Mouse (Mus musculus) brain, embryonic 14.5 days (tissue): ENCODE measurements around the gene Rrp7a.

Experiments
- CTCF ChIP-seq: fragments of 200-500 bp; IDR thresholded peaks from 2 replicates; pipeline ENCODE4 v1.5.1; 2012; ENCODE audit warnings: inconsistent platforms, mild to moderate bottlenecking, moderate library complexity, borderline replicate concordance; ENCODE audit not compliant: insufficient read depth, insufficient read length; ENCODE audit errors: extremely low read depth
- POLR2A ChIP-seq: fragments of 200-500 bp; IDR thresholded peaks from 2 replicates; pipeline ENCODE4 v1.6.1; 2012; ENCODE audit warnings: mild to moderate bottlenecking, inconsistent platforms, borderline replicate concordance; ENCODE audit not compliant: poor library complexity, insufficient read depth, insufficient read length, severe bottlenecking; ENCODE audit errors: extremely low read depth

DNA sequence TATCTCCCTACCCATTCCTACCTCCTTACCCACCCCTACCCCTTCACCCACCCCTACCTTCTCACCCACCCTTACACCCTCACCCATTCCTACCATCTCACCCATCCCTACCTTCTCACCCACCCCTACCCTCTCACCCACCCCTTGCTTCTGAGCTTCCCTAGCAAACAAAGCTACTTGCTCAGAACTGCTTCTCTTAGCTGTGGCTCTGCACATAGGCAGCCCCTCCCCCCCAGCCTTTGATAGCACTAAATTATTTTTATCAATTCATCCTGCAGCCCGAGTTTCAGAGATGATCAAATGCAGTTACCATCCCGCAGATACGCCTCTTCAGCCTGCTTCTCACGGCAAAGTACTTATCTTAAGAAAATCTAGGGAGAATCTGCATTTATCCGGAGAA, 39.1 kb downstream of the Rrp7a start:
- TF ChIP-seq CTCF: no peak
- no peak for TF ChIP-seq POLR2A
